Mouse (Mus musculus) forebrain, embryonic 11.5 days (tissue): ENCODE results near the gene Prpsap1. TPM values are rescaled to one million over a fixed set of nuclear protein-coding genes. Genes with fewer than 3 reads are reported as not detected.
"Not testable (repeated sequence)": the region's sequence is repeated elsewhere in the genome, so short reads cannot be mapped to it uniquely, and the experiment has no call there.

Experiments
- ATAC-seq: fragments of 200-750 bp; cut with Nextera tagmentation; replicated peaks from 2 replicates; pipeline ENCODE4 v1.8.0; 2017; ENCODE audit warnings: moderate TSS enrichment; ENCODE audit not compliant: low FRiP score
- DNase-seq: peaks from one replicate; pipeline ENCODE4 v3.0.0-alpha.2; 2017; ENCODE audit warnings: low spot score
- H3K27ac ChIP-seq: fragments of 300-500 bp; sonication (generic); 2 replicates; pipeline ENCODE4 v1.5.1; 2014; ENCODE audit warnings: low read depth, low read length
- H3K27me3 ChIP-seq: fragments of 300-500 bp; sonication (generic); 2 replicates; pipeline ENCODE4 v1.6.1; 2014; ENCODE audit warnings: mild to moderate bottlenecking, low read length, mixed read lengths; ENCODE audit not compliant: control insufficient read depth, insufficient read depth
- H3K36me3 ChIP-seq: fragments of 300-500 bp; sonication (generic); 2 replicates; pipeline ENCODE4 v1.6.1; 2014; ENCODE audit warnings: mild to moderate bottlenecking, low read length, moderate library complexity, mixed read lengths; ENCODE audit not compliant: control insufficient read depth, insufficient read depth
- H3K4me1 ChIP-seq: fragments of 300-500 bp; sonication (generic); replicated peaks from 2 replicates; pipeline ENCODE4 v1.6.1; 2014; ENCODE audit warnings: low read length, mixed read lengths; ENCODE audit not compliant: control insufficient read depth, insufficient read depth
- H3K4me2 ChIP-seq: fragments of 300-500 bp; sonication (generic); 2 replicates; pipeline ENCODE4 v1.6.1; 2014; ENCODE audit warnings: low read depth, mild to moderate bottlenecking, low read length, moderate library complexity, mixed read lengths; ENCODE audit not compliant: severe bottlenecking
- H3K4me3 ChIP-seq: fragments of 300-500 bp; sonication (generic); 2 replicates; pipeline ENCODE4 v1.5.1; 2014; ENCODE audit warnings: low read depth, low read length
- H3K9ac ChIP-seq: fragments of 300-500 bp; sonication (generic); 2 replicates; pipeline ENCODE4 v1.6.1; 2014; ENCODE audit warnings: low read length
- H3K9me3 ChIP-seq: fragments of 300-500 bp; sonication (generic); 2 replicates; pipeline ENCODE4 v1.6.1; 2016; ENCODE audit warnings: low read length, mixed read lengths; ENCODE audit not compliant: control insufficient read depth
- WGBS: fragments of 180-500 bp; shearing (Covaris S2); extraction: QIAGEN DNeasy Blood & Tissue Kit; methylation state at CpG from one replicate; pipeline ENCODE4 v1.1.7; 2014; 5-methylcytosine and 5-hydroxymethylcytosine counted together
- polyA plus RNA-seq: library from polyadenylated mRNA; unstranded; fragments of >200 nt; fragmentation: Nextera tagmentation; extraction: Ambion mirVana; gene quantifications from 2 replicates; pipeline ENCODE4 v1.2.1, GENCODE M21; 2014

Gene Prpsap1
- polyA plus RNA-seq, 1 experiment from 2014 or later, result 195 TPM

DNA sequence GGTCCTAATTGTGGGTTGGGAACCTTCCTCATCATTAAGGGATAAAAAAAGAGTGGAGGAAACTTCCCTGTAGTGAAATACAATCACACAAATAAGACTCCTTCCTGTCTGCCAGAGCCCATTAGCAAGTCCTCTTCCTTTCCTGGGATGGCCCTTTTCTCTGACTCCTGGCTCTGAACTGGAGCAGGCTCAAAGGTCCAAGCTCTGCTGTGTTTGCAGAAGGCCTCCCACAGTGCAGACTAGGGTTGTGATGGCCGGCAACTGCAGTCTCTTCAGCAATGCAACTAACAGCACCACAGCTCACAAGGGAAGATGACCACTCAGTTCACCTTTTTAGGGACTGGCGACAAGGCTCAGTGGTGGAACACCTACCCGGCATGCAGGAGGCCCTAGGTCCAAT lies 23.8 kb downstream of the Prpsap1 start:
- Histone ChIP-seq H3K36me3 (peaks cover 3% of the 10 kb centered on the region; the same call in 1 of the 2 replicates), H3K4me1 (no peaks in the 10 kb centered on the region), H3K9me3 (no peaks in the 10 kb centered on the region), H3K27me3 (no peaks in the 10 kb centered on the region), H3K27ac (no peak overlapping the region), H3K9ac (no peak overlapping the region), H3K4me2 (no peak overlapping the region), H3K4me3 (no peak overlapping the region)
- 80% methylated on average over 3 of the region's 3 CpGs for WGBS
- DNase-seq (no peak), ATAC-seq (no peak)

DNA sequence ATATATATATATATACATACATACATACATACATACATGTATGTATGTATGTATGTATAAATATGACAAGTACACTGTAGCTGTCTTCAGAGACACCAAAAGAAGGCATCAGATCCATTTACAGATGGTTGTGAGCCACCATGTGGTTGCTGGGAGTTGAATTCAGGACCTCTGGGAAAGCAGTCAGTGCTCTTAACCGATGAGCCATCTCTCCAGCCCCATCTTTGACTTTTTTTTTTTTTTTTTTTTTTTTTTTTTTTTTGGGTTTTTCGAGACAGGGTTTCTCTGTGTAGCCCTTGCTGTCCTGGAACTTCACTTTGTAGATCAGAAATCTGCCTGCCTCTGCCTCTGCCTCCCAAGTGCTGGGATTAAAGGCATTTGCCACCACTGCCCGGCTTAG lies 25.7 kb downstream of the Prpsap1 start:
- not testable (repeated sequence) for ATAC-seq, H3K9me3 ChIP-seq, H3K4me2 ChIP-seq, H3K4me3 ChIP-seq, H3K36me3 ChIP-seq, H3K27me3 ChIP-seq, H3K4me1 ChIP-seq, DNase-seq, H3K9ac ChIP-seq, H3K27ac ChIP-seq
- 88% methylated on average over 3 of the region's 3 CpGs for WGBS

DNA sequence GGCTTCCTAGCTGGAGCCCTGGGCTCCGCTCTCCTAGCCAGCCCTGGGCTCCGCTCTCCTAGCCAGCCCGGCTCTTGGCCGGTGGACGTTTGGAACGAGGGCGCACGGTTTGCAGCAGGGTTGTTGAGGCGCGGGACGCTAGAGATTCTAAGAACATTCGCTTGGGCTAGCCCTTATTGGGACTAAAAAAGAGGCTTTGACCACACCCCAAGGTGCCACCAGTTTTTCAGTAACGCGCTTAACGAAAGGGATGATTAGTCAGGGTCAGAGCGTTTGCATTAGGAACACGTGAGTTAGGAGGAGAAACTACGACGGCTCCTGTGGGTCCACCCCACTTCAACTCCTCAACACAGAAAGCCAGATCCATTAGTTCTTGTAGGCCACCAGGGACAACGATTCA lies 27.9 kb downstream of the Prpsap1 start, which contains the start of gene Qrich2:
TSS of gene Qrich2 (minus strand) at position 101 of the 400 bp plus-strand sequence.
- ATAC-seq, result no peak
- H3K4me1 ChIP-seq, result 0 out of 2 replicates have a peak, but pooled peaks cover 1% of the 10 kb centered on the region

DNA sequence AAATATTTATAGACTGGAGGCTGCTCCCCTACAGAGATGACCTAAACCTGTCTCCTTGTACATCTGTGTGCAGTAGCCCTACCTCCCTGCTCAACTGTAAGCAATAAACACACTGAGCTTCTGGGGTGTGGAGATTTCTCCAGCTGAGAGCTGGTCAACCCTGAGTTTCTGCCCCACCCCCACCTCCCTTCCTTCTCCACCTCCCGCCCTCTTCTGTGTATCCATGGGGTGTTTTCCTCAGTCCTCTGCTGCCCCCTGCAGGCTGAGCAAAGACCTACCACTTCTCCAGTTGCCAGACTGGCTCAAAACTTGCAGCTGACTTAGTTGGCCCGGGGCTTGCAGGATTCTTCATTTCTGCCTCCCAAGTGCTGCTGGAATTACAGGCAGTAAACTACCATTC lies 30.2 kb downstream of the Prpsap1 start:
- no peak overlapping the region for H3K4me2 ChIP-seq
- 9% methylated on average over 2 of the region's 2 CpGs for WGBS
- ATAC-seq (no peak; the same call in 1 of the 2 replicates), DNase-seq (peak; percentile 93)
- no peak overlapping the region for H3K9ac ChIP-seq
- H3K4me3 ChIP-seq, result no peak overlapping the region
- H3K27ac ChIP-seq, result no peak overlapping the region
- H3K4me1 ChIP-seq, result 0 out of 2 replicates have a peak, but pooled peaks cover 1% of the 10 kb centered on the region
- no peaks in the 10 kb centered on the region for H3K36me3 ChIP-seq
- no peaks in the 10 kb centered on the region for H3K27me3 ChIP-seq
- no peaks in the 10 kb centered on the region for H3K9me3 ChIP-seq

More for the DNA sequence above, 27.9 kb downstream of the Prpsap1 start, which contains the start of gene Qrich2:
- H3K9me3 ChIP-seq, result no peaks in the 10 kb centered on the region
- no peak within 1 kb of the TSS for H3K9ac ChIP-seq
- H3K36me3 ChIP-seq, result no peaks in the 10 kb centered on the region; the same call in 1 of the 2 replicates
- H3K27ac ChIP-seq, result no peak within 1 kb of the TSS
- DNase-seq, result no peak
- H3K4me2 ChIP-seq, result no peak within 1 kb of the TSS
- H3K27me3 ChIP-seq, result no peaks in the 10 kb centered on the region
- H3K4me3 ChIP-seq, result no peak within 1 kb of the TSS
- 70% methylated on average over 20 of the region's 20 CpGs for WGBS

DNA sequence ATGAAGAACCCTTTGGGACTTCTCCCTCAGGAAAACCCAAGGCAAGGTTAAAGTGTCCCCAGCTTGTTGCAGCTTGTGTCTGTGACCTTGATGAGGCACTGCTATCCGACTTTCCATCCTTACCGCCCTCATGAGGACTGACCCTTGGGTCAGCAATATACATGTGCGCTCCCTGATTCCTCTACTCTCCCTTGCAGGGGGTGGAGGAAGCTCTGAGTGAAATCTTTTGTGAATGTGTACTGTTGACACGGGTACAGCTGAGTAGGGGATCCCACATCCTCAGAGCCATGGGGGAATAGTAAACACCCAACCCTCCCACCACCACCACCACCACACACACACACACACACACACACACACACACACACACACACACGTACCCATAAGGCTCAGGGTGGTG lies 30.7 kb downstream of the Prpsap1 start:
- Histone ChIP-seq H3K4me1 (0 out of 2 replicates have a peak, but pooled peaks cover 1% of the 10 kb centered on the region), H3K27me3 (no peaks in the 10 kb centered on the region), H3K4me2 (no peak overlapping the region), H3K9ac (no peak overlapping the region), H3K36me3 (no peaks in the 10 kb centered on the region), H3K9me3 (no peaks in the 10 kb centered on the region), H3K27ac (no peak overlapping the region), H3K4me3 (no peak overlapping the region)
- DNase-seq (no peak), ATAC-seq (no peak)
- WGBS, result 58% methylated on average over 5 of the region's 5 CpGs

DNA sequence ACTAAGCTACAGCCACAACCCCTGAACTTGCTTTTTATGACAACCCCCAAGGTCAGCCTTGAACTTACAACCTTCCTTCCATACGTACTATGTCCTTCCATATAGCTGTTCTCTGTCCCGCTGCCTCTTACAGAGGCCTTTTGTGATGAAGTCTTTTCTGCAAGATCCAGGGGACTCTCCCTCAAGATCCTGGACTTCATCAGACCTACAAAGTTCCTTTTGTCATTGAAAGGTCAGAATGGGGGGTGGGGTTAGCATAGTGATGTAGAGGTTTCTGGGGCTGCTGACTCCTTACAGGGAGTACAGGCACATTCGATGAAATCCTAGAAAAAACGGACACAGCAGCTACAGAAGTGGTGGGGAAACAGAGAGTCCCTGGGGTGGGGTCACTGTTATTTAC lies 34.2 kb downstream of the Prpsap1 start:
- ATAC-seq, result no peak
- DNase-seq, result no peak
- Histone ChIP-seq H3K9ac (no peak overlapping the region), H3K4me3 (no peak overlapping the region), H3K27ac (no peak overlapping the region), H3K9me3 (no peaks in the 10 kb centered on the region), H3K27me3 (no peaks in the 10 kb centered on the region), H3K4me1 (0 out of 2 replicates have a peak, but pooled peaks cover 1% of the 10 kb centered on the region), H3K4me2 (no peak overlapping the region), H3K36me3 (no peaks in the 10 kb centered on the region)
- WGBS, result 47% methylated on average over 4 of the region's 4 CpGs

DNA sequence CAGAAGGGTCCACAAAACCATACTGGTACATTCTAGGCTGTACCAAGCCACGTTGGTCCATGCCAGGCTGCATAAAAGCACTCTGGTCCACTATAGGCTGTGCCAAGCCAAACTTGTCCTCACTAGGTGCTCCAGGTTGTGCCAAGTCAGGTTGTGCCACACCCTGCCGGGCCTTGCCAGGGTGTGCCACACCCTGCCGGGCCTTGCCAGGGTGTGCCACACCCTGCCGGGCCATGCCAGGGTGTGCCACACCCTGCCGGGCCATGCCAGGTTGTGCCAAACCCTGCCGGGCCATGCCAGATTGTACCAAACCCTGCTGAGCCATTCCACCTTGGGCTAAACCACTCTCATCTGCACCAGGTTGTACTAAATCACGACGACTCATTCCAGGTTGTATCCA lies 37.8 kb downstream of the Prpsap1 start:
- Histone ChIP-seq H3K9me3 (no peaks in the 10 kb centered on the region), H3K4me1 (no peaks in the 10 kb centered on the region), H3K4me3 (no peak overlapping the region), H3K9ac (no peak overlapping the region), H3K4me2 (no peak overlapping the region), H3K27me3 (no peaks in the 10 kb centered on the region), H3K27ac (no peak overlapping the region), H3K36me3 (no peaks in the 10 kb centered on the region)
- 85% methylated on average over 8 of the region's 8 CpGs for WGBS
- ATAC-seq (no peak), DNase-seq (no peak)

DNA sequence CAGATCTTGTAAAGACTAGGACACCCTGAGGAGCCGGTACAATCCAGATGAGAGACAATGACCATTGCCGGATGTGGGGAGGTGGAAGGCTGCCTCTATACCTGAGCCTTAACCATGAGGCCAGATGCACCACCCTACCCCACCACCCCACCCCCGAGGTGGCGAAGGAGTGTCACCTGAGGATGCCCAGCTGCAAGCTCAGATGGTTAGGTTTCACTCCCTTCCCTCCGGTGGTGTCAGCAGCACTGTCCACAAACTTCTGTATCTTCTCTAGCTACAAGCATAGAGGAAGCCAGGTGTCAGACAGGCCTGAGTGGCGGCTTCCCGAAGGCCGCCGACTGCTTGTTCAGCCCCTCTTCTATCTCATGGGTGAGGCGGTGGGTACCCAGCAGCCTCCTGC lies 40.1 kb downstream of the Prpsap1 start:
- WGBS, result 91% methylated on average over 10 of the region's 10 CpGs
- no peaks in the 10 kb centered on the region for H3K36me3 ChIP-seq
- H3K4me2 ChIP-seq, result no peak overlapping the region
- H3K27ac ChIP-seq, result no peak overlapping the region
- H3K4me3 ChIP-seq, result no peak overlapping the region
- H3K4me1 ChIP-seq, result no peaks in the 10 kb centered on the region
- no peak overlapping the region for H3K9ac ChIP-seq
- ATAC-seq, result no peak
- H3K9me3 ChIP-seq, result no peaks in the 10 kb centered on the region
- no peaks in the 10 kb centered on the region for H3K27me3 ChIP-seq
- no peak for DNase-seq

DNA sequence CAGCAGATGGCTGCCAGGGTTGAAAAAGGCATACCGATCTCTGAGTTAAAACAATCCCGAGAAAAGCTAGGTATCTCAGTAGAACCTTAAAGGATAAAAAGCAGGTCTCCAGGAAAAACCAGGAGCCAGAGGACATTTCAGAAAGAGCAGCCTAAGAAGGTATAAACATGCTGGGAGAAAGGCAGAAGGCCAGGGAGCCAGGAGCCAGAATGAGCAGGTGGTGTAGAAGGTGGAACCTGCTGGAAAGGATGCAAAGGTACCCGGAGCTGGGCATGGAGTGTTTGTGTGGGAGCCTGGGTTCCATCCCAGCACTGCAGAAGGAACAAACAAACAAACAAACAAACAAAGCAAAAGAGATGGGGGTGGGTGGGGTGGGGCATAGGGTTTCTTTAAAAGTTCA lies 44.7 kb downstream of the Prpsap1 start:
- no peak for ATAC-seq
- H3K36me3 ChIP-seq, result no peaks in the 10 kb centered on the region
- over 99% methylated on average over 3 of the region's 3 CpGs for WGBS
- H3K9ac ChIP-seq, result no peak overlapping the region
- H3K4me1 ChIP-seq, result 0 out of 2 replicates have a peak, but pooled peaks cover 1% of the 10 kb centered on the region
- no peak overlapping the region for H3K4me2 ChIP-seq
- peaks cover 7% of the 10 kb centered on the region for H3K27me3 ChIP-seq
- no peaks in the 10 kb centered on the region for H3K9me3 ChIP-seq
- H3K4me3 ChIP-seq, result no peak overlapping the region
- no peak overlapping the region for H3K27ac ChIP-seq
- no peak for DNase-seq
